Mouse (Mus musculus): Measurements from ENCODE around the gene Aoc3.

DNA sequence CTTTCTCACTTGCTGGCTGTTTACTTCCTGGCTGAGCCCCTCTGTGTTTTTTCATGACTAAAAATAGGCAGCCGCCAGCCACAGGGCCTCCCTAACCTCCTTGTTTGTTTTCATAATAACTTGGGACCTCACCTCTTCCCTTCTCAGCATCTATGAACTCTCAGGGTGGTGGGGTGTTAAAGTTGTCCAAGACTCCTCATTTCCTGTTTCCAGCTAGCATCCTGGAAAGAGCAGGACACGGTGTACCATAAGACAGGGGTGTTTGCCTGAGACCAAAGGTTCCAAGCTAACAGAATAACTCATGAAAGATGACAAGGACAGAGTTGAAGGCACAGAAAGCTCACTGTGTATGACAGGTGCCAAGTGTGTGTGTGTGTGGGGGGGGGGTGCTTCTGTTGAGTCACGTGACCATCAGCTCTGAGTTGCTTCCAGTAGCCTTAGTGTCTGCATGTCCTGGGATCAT, 30.3 kb downstream of the Aoc3 start:
- TF ChIP-seq CTCF (IDR thresholded peaks at IDR 0.05; ENCODE audit: low read depth, low read length) (no peak), POLR2A (IDR thresholded peaks at IDR 0.05; ENCODE audit: extremely low read depth, insufficient read depth, low read length) (no peak)
